Mouse (Mus musculus): ENCODE measurements around the gene Slc12a6. TPM values are rescaled to one million over a fixed set of nuclear protein-coding genes. Genes with fewer than 3 reads are reported as not detected.
A peak's percentile ranks its signal among the peaks of the same experiment; 100 is the strongest.
"Not testable (repeated sequence)": the region's sequence is repeated elsewhere in the genome, so short reads cannot be mapped to it uniquely, and the experiment has no call there.

Slc12a6 gene
- polyA plus RNA-seq, 1 experiment from 2014 or later = 11.9 TPM

DNA sequence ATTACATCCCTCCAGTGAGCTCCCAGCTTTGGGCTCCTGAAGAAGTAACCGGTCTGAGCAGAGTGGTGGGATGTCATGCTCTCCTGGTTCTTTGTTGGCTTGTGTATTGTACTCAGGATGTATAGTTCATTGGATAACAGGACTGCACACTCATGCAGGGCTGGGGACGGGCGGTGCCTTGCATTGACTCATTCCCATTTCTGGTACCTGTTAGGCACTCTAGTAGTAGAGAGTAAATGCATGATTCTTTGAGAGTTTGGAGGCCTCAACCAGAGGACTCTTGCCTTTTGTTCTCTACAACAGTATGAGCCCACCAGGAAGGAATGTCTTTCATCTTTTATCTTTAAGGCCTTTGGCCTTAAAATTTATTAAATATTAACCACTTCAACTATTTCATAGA lies 11.2 kb downstream of the Slc12a6 start:
- Histone ChIP-seq H3K4me1 (ENCODE audit: insufficient read depth) (no peaks in the 10 kb centered on the region), H3K36me3 (ENCODE audit: insufficient read depth) (no peaks in the 10 kb centered on the region), H3K9me3 (ENCODE audit: low read depth, low read length) (no peaks in the 10 kb centered on the region), H3K27ac (ENCODE audit: low read depth) (no peak overlapping the region), H3K9ac (no peak overlapping the region), H3K27me3 (ENCODE audit: insufficient read depth, low read length) (no peaks in the 10 kb centered on the region), H3K4me3 (ENCODE audit: low read depth, low read length) (no peak overlapping the region), H3K4me2 (no peak overlapping the region)
- no peak for TF ChIP-seq CTCF (IDR thresholded peaks at IDR 0.05; ENCODE audit: low read depth)
- no peak; the same call in 1 of the 2 replicates for ATAC-seq (ENCODE audit: insufficient read depth)
- DNase-seq = no peak
- 74% methylated on average over 3 of the region's 3 CpGs for WGBS

DNA sequence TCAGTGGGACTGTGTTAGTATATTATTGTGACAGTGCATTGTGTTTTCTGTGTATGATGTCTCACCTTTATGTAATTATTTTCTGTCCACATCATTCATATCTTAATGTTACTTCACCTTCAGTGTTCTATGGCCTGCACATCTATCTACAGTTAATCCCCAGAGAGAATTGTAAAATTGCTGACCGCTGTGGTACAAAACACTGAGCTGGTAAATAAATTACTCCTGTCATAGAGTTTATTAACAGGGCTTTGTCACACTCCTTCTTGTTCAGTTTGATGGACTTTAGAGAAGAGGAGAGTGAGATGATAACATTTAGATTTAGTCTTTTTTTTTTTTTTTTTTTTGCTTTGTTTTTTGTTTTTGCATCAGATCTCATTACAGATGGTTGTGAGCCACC lies 17.2 kb downstream of the Slc12a6 start:
- WGBS = 91% methylated on average over 1 of the region's 1 CpGs
- Histone ChIP-seq H3K4me3 (ENCODE audit: low read depth, low read length) (no peak overlapping the region), H3K36me3 (ENCODE audit: insufficient read depth) (no peaks in the 10 kb centered on the region), H3K4me1 (ENCODE audit: insufficient read depth) (peaks cover 2% of the 10 kb centered on the region; the same call in 1 of the 2 replicates), H3K4me2 (no peak overlapping the region), H3K9ac (no peak overlapping the region), H3K9me3 (ENCODE audit: low read depth, low read length) (no peaks in the 10 kb centered on the region), H3K27ac (ENCODE audit: low read depth) (no peak overlapping the region), H3K27me3 (ENCODE audit: insufficient read depth, low read length) (no peaks in the 10 kb centered on the region)
- no peak for DNase-seq
- ATAC-seq (ENCODE audit: insufficient read depth) = no peak
- no peak for TF ChIP-seq CTCF (IDR thresholded peaks at IDR 0.05; ENCODE audit: low read depth)

DNA sequence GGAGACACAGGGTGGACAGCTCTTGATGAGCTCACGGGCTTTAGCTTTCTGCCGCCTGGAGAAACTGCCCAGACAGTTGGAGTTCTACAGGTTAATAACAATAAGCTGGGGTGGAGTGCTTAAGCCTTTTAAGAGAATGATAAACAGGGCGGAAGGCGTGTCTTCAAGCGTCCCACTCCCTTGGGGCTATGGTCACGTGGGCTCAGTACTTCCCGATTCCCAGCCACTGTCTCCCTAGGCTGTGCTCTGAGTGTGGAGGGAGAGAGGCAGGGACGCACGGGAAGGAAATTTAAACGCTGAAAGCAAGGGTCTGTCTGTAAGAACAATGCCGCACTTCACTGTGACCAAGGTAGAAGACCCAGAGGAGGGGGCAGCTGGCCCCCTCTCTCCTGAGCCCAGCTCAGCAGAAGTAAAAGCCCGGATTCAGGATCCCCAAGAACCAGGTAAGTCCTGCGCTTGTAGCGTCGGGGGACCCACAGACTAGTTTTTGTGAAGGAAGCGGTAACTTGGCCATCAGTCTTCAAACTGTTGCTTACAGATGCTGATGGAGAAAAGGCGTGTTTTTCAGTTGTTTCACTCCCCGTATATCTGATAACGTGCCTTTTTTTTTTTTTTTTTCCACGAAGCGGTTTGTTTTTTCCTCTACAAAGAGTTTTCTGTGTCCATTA lies 18.9 kb downstream of the Slc12a6 start:
- H3K4me1 ChIP-seq (ENCODE audit: insufficient read depth) = peaks cover 2% of the 10 kb centered on the region; the same call in 1 of the 2 replicates
- H3K9me3 ChIP-seq (ENCODE audit: low read depth, low read length) = no peaks in the 10 kb centered on the region
- ATAC-seq (ENCODE audit: insufficient read depth) = peak; percentile 97
- H3K27ac ChIP-seq (ENCODE audit: low read depth) = no peak overlapping the region
- peak; percentile 82 for DNase-seq
- peak overlapping the region; percentile 61 for H3K9ac ChIP-seq
- H3K36me3 ChIP-seq (ENCODE audit: insufficient read depth) = no peaks in the 10 kb centered on the region
- 1% methylated on average over 21 of the region's 21 CpGs for WGBS
- TF ChIP-seq CTCF (IDR thresholded peaks at IDR 0.05; ENCODE audit: low read depth) = no peak
- peak overlapping the region; percentile 50 for H3K4me3 ChIP-seq (ENCODE audit: low read depth, low read length)
- peak overlapping the region; percentile 79 for H3K4me2 ChIP-seq
- H3K27me3 ChIP-seq (ENCODE audit: insufficient read depth, low read length) = no peaks in the 10 kb centered on the region

DNA sequence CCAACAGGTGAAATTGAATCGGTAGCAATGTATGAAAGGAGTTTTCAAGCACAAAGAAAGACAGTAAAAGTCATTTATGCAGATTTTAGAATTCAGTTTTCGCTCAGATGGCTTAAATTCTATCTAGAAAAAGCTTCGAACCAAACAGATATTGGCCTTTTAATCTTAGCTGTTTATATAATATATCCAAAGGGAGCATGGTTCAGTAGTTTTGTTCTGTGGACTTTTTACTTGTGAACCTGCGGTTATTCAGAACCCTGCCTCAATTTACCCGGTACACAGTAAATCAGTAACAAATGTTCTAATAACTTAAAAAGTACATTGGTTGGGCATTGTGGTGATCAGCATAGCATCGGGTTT lies 19.4 kb downstream of the Slc12a6 start:
- H3K4me3 ChIP-seq (ENCODE audit: low read depth, low read length) = peak overlapping the region; percentile 50
- no peaks in the 10 kb centered on the region for H3K36me3 ChIP-seq (ENCODE audit: insufficient read depth)
- no peaks in the 10 kb centered on the region for H3K27me3 ChIP-seq (ENCODE audit: insufficient read depth, low read length)
- peaks cover 2% of the 10 kb centered on the region; the same call in 1 of the 2 replicates for H3K4me1 ChIP-seq (ENCODE audit: insufficient read depth)
- no peak for TF ChIP-seq CTCF (IDR thresholded peaks at IDR 0.05; ENCODE audit: low read depth)
- H3K27ac ChIP-seq (ENCODE audit: low read depth) = no peak overlapping the region
- DNase-seq = no peak
- H3K9ac ChIP-seq = peak overlapping the region; percentile 61
- no peaks in the 10 kb centered on the region for H3K9me3 ChIP-seq (ENCODE audit: low read depth, low read length)
- H3K4me2 ChIP-seq = peak overlapping the region; percentile 79
- 51% methylated on average over 6 of the region's 6 CpGs for WGBS
- no peak for ATAC-seq (ENCODE audit: insufficient read depth)

DNA sequence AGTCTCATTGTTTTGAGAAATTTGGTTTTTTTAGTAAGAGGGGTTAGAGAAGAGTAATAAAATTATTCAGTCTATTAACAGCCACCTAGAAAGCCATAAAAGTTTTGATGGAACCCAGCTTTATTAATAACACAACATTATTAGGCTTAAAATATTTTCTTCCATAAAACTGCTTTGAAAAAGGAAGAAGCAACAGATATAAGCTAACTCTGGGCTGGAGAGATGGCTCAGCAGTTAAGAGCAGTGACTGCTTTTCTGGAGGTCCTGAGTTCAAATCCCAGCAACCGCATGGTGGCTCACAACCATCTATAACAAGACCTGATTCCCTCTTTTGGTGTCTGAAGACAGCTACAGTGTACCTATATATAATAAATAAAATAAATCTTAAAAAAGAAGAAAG lies 20.4 kb downstream of the Slc12a6 start:
- not testable (repeated sequence) for H3K36me3 ChIP-seq (ENCODE audit: insufficient read depth); H3K9me3 ChIP-seq (ENCODE audit: low read depth, low read length); H3K4me3 ChIP-seq (ENCODE audit: low read depth, low read length); ATAC-seq (ENCODE audit: insufficient read depth); DNase-seq; H3K27ac ChIP-seq (ENCODE audit: low read depth); H3K4me1 ChIP-seq (ENCODE audit: insufficient read depth); H3K27me3 ChIP-seq (ENCODE audit: insufficient read depth, low read length); H3K4me2 ChIP-seq; H3K9ac ChIP-seq
- WGBS = 94% methylated on average over 1 of the region's 1 CpGs

DNA sequence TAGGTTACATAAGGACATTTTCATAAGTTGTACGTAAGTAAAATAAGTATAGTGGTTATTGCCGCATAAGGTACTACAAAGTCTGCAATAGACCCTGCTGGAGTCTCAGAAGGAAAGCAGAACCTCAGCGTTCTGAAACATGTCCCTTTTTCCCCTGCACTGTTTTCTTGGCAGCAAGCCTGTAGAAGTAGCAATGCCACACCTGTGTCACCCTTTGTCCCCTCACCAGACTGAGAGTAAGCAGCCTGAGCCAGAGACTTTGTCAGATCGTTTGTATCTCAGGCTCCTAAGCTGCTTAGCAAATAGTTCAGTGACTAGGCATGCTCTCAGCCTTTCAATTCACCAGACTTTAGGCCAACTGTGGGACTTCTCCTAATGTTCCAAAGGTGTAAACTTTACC lies 21.4 kb downstream of the Slc12a6 start:
- no peak overlapping the region for H3K9ac ChIP-seq
- no peak for TF ChIP-seq CTCF (IDR thresholded peaks at IDR 0.05; ENCODE audit: low read depth)
- no peaks in the 10 kb centered on the region for H3K36me3 ChIP-seq (ENCODE audit: insufficient read depth)
- no peaks in the 10 kb centered on the region for H3K27me3 ChIP-seq (ENCODE audit: insufficient read depth, low read length)
- no peak overlapping the region for H3K4me2 ChIP-seq
- H3K4me3 ChIP-seq (ENCODE audit: low read depth, low read length) = no peak overlapping the region
- peak; percentile 41; the same call in 1 of the 2 replicates for ATAC-seq (ENCODE audit: insufficient read depth)
- H3K9me3 ChIP-seq (ENCODE audit: low read depth, low read length) = no peaks in the 10 kb centered on the region
- peaks cover 2% of the 10 kb centered on the region; the same call in 1 of the 2 replicates for H3K4me1 ChIP-seq (ENCODE audit: insufficient read depth)
- H3K27ac ChIP-seq (ENCODE audit: low read depth) = no peak overlapping the region
- WGBS = 63% methylated on average over 4 of the region's 4 CpGs
- DNase-seq = no peak

DNA sequence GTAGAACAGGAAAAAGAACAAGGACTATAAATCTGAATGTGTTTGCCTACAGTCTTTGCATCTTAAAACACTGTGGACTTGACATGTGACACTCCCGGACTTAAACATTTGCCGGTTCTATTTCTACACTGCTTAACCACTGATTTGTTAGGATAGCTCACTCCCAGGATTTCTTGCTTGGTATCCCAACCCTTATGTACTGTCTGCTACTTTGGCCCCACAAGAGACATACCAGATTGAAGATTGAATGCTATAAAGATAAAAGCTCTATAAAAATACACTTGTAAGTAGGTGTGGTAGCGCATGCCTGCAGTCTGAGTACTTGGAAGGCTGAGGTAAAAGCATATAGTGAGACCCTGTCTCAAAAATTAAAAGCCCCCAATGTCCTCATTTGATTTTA lies 23.9 kb downstream of the Slc12a6 start:
- H3K4me2 ChIP-seq = no peak overlapping the region
- no peak for TF ChIP-seq CTCF (IDR thresholded peaks at IDR 0.05; ENCODE audit: low read depth)
- H3K9ac ChIP-seq = no peak overlapping the region
- H3K9me3 ChIP-seq (ENCODE audit: low read depth, low read length) = no peaks in the 10 kb centered on the region
- 86% methylated on average over 3 of the region's 3 CpGs for WGBS
- H3K36me3 ChIP-seq (ENCODE audit: insufficient read depth) = no peaks in the 10 kb centered on the region
- H3K27me3 ChIP-seq (ENCODE audit: insufficient read depth, low read length) = no peaks in the 10 kb centered on the region
- ATAC-seq (ENCODE audit: insufficient read depth) (no peak), DNase-seq (no peak)
- H3K4me3 ChIP-seq (ENCODE audit: low read depth, low read length) = no peak overlapping the region
- peaks cover 2% of the 10 kb centered on the region; the same call in 1 of the 2 replicates for H3K4me1 ChIP-seq (ENCODE audit: insufficient read depth)
- H3K27ac ChIP-seq (ENCODE audit: low read depth) = no peak overlapping the region
